Mouse (Mus musculus) liver, embryonic 14.5 days (tissue): ENCODE measurements around the gene Cs.

Experiments used
- CTCF ChIP-seq: IDR thresholded peaks from 2 replicates; pipeline ENCODE4 v1.5.1; 2016; ENCODE audit warnings: antibody characterized with exemption, low read depth, control low read depth
- EP300 ChIP-seq: IDR thresholded peaks from 2 replicates; pipeline ENCODE4 v1.6.1; 2016; ENCODE audit warnings: antibody characterized with exemption, low read depth

GRCm38 (mm10) chr10:128367899-128368401, 30.4 kb downstream of the Cs start:
- TF ChIP-seq CTCF: no peak
- no peak for TF ChIP-seq EP300
